Mouse (Mus musculus) retina, postnatal 7 days (tissue): Measurements from ENCODE around the gene Sstr3.

Experiments
- DNase-seq: peaks from one replicate; pipeline ENCODE4 v3.0.0-alpha.2; 2012; ENCODE audit warnings: low read depth, low spot score

Gene Sstr3

GRCm38 (mm10) chr15:78559141-78559979 is 14.9 kb upstream of the Sstr3 start:
- no peak for DNase-seq

GRCm38 (mm10) chr15:78557693-78558535 is 13.4 kb upstream of the Sstr3 start:
- no peak for DNase-seq

- DNase-seq, result no peak
These were observed 10.2 kb upstream of the Sstr3 start for GRCm38 (mm10) chr15:78554545-78555313.

GRCm38 (mm10) chr15:78549189-78549734 is 4.8 kb upstream of the Sstr3 start:
- DNase-seq, result no peak

GRCm38 (mm10) chr15:78548711-78549110 is 4.2 kb upstream of the Sstr3 start:
- no peak for DNase-seq

GRCm38 (mm10) chr15:78548336-78548665 is 3.8 kb upstream of the Sstr3 start:
- DNase-seq, result no peak

- DNase-seq, result no peak
These were observed 3.2 kb upstream of the Sstr3 start for GRCm38 (mm10) chr15:78547415-78548335.

GRCm38 (mm10) chr15:78546060-78546459 is 1.6 kb upstream of the Sstr3 start:
- no peak for DNase-seq

GRCm38 (mm10) chr15:78544041-78544440 is 444 bp downstream of the Sstr3 start:
- no peak for DNase-seq

GRCm38 (mm10) chr15:78542767-78543303 is 1.6 kb downstream of the Sstr3 start:
- no peak for DNase-seq

- DNase-seq, result no peak
These were observed 2.3 kb downstream of the Sstr3 start for GRCm38 (mm10) chr15:78542098-78542766.

GRCm38 (mm10) chr15:78541606-78542005 is 2.9 kb downstream of the Sstr3 start:
- DNase-seq, result no peak

- DNase-seq, result no peak
These were observed 3.4 kb downstream of the Sstr3 start for GRCm38 (mm10) chr15:78541036-78541435.

GRCm38 (mm10) chr15:78535723-78536421 is 8.6 kb downstream of the Sstr3 start:
- no peak for DNase-seq

GRCm38 (mm10) chr15:78533346-78533835 is 11.1 kb downstream of the Sstr3 start:
- DNase-seq, result no peak

GRCm38 (mm10) chr15:78532566-78533345 is 11.7 kb downstream of the Sstr3 start:
- no peak for DNase-seq

GRCm38 (mm10) chr15:78531901-78532469 is 12.5 kb downstream of the Sstr3 start:
- peak; percentile 87 for DNase-seq

- DNase-seq, result no peak
These were observed 13.1 kb downstream of the Sstr3 start for GRCm38 (mm10) chr15:78531451-78531720.
